Mouse (Mus musculus): ENCODE measurements at regions not wholly inside any gene's neighbourhood (a gene's known extent, or its start where the extent isn't known, plus 50 kb on each side); places are given as distances from the start of the nearest gene placed in this dataset.

DNA sequence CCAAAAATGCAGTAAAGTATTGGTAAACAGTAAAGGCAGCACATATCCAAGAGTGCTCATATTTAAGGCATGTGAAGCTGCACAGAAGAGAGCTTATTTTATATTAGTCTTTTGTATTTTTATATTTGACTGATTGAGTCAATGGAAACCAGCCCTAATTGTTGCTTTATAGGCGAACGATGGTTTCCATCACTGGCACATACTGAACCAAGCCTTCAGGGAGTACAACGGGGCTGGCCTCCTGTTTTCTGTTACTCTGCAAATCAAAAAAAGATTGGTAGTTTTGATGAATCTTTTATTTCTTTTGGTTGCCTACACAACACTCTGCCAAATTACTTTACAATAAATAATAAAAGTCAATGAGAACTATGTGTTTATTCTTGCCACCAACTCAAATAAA, 189.7 kb upstream of the Rspo3 start:
- TF ChIP-seq CTCF (IDR thresholded peaks at IDR 0.05 in 2 of 3, conservative IDR thresholded peaks at IDR 0.05 in 1 of 3; ENCODE audit: control insufficient read depth in 1 of 3, insufficient read depth in 1 of 3, low read depth in 2 of 3, low read length in 3 of 3, poor library complexity in 1 of 3, severe bottlenecking in 1 of 3) (no peak), POLR2A (IDR thresholded peaks at IDR 0.05; ENCODE audit: control insufficient read depth in 1 of 2, insufficient read depth in 1 of 2, low read depth in 1 of 2, low read length in 2 of 2, poor library complexity in 1 of 2) (no peak)

All from MEL (cell line).